Mouse (Mus musculus): ENCODE measurements around the gene Sema4c.
"Not testable (repeated sequence)": the region's sequence is repeated elsewhere in the genome, so short reads cannot be mapped to it uniquely, and the experiment has no call there.

Gene Sema4c

GRCm38 (mm10) chr1:36556553-36557456 lies 1.3 kb downstream of the Sema4c start:
- DNase-seq (ENCODE audit: low read depth, low spot score), result peak; percentile 95

DNA sequence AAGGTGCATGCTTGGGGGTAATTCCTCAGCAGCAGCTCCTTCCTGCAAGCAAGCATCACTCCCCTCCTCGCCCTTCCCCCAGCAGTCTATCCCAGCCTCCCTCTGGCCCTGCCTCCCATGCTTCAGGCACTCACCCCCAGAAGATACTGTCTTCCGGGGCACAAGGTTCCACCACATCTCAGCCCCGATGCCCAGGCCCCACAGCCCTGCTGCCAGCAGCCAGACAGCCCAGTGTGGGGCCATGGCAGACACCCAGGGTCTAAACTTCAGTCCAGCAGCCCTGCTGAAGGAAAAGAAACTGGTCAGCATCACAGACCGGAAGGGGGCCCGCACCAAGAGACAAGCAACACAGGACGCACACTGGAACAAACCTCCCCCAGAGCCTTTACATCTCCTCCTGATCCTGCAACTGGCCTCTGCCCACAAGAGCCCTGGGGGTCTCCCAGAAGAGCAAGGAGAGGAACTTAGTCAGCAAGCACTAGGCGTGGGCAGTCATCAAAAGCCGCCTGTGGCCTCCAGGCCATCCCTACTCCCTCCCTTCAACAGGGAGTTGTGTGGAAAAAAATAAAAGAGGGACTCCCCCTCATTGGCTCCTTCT lies 2.3 kb downstream of the Sema4c start:
- DNase-seq (ENCODE audit: low read depth, low spot score), result peak; percentile 36

DNA sequence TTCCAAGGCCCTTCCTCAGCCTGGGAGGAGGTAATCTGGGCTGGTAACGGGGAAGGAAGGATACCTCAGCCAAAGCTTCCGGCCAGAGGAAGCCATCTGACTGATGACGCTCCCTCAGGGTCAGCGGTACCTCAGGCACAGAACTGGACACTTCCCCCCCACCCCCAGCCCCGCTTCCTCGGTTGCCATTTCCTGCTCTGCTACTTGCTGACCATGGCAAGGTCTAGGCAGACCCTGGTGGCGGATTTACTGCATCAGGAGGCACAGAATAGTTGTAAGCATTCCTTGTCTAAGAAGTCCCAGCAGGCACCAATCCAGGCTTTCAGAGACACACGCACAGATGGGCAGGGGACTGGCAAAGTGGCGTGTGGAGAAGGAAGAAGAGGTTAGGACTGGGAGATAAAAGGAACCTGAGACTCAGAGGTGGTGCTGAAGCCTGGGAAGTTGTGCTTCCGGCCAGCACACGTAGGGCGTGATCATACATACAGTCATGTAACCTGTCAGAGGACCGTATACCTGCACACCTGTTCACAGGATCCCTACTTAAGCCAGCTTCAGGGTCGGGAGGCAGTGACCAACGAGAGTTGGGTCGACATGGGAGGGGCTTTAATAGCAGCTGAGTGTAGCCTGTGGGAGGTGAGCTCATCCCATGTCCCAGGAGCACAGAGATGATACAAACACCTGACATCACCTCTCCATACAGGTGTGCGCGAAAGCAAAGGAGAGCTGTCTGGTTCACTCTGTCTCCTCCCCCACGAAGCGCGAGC lies 3.3 kb downstream of the Sema4c start:
- no peak for DNase-seq (ENCODE audit: low read depth, low spot score)

DNA sequence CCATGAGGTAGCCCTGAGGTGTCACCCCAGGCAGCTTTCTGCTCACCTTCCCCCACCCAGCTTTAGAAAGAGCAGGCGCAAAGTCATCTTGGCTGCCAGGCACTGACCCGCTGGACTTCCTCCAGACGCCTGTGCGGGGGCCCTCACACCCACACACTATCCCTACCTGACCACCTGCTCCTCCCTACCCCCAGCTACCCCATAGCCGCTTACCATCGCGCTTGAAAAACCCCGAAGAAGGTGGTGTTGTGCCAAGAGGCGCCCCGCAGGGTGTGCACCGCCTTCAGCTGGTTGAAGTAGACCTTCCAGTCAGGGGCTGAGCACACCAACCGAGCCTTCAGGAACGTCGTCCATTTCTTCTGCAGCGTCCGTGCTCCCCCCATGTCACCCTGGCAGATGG lies 5.6 kb downstream of the Sema4c start:
- DNase-seq (ENCODE audit: low read depth, low spot score), result peak; percentile 87

DNA sequence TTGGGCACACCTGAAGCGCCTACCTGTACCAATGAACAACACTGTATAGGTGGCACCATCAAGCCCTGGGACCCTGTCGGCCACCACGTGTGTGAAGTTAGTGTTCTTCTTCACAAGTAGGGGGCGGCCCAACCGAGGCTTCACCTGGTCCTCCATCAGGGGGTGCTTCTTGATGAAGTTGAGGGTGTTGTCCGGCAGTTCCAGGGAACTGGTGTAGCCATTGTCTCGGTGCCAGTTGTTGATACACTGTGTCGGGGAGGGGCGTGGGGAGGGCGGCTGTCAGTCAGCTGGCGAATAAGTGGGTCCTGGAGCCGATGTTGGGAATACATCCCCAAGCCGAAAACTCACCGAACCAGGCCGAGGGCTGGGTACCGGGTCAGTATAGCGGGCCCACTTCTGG lies 6.2 kb downstream of the Sema4c start:
- no peak for DNase-seq (ENCODE audit: low read depth, low spot score)

GRCm38 (mm10) chr1:36550075-36550863 lies 7.9 kb downstream of the Sema4c start:
- peak; percentile 75 for DNase-seq (ENCODE audit: low read depth, low spot score)

- DNase-seq (ENCODE audit: low read depth, low spot score), result no peak
These were observed 8.7 kb downstream of the Sema4c start for GRCm38 (mm10) chr1:36549491-36549890.

- no peak for DNase-seq (ENCODE audit: low read depth, low spot score)
These were observed 9.4 kb downstream of the Sema4c start for GRCm38 (mm10) chr1:36548771-36549170.

DNA sequence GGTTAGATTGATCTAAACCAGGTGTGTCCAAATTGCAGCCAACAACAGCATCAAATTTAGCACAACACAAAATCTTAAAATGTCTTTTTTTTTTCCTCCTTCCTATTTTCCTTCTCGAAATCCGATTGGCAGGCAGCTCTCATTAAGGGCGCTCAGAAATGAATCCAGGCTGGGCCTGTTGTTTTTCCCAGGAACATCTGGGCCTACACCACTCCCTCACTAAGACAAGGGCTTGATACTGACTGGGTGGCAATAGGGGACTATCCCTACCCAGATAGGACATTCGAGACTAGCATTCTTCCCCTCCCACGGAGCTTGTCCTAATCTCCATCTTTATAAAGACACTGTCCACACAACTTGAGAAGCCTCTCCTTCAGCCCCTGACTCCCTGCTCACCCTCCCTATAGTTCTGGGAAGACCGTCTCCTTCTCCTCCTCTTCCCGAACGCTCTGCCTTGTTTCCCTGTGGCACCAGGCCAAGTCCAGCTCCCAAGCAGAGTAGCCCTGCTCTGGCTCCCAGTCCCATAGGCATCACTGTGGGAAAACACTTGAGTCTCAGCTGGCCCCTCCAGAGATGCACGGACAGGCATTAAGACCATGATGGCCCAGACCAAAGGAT lies 10.1 kb downstream of the Sema4c start:
- no peak for DNase-seq (ENCODE audit: low read depth, low spot score)

DNA sequence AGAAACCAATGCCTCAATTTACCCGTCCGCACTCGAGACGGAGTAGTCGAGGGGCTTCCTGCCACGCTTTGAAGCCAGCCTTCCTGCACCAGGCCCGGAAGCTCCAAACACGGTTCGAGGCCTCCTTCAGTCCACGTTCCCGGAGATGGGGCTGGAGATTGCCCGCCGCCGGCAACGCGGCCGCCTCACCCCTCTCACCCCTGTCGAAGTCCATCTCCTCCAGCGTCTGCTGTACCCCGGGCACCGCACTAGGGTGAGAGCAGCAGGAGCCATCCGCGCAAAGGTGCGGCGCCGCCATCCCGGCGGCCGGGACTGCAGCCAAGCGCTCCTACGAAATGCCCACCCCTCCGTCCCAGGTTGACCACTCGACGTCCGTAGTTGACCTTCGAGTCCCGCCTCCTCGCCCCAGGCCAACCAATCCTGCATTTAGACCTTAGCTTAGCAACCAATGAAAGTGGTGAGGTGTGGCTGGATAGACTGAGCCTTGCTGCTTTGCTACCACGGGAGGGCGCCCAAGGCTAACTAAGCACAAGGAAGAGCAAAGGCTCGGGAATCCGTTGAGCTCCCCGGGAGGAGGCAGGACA lies 11.2 kb downstream of the Sema4c start, which contains the start of gene Ankrd39:
Ankrd39 (minus strand) TSS at position 558 of the 584 bp plus-strand sequence.
- peak; percentile 100 for DNase-seq (ENCODE audit: low read depth, low spot score)

DNA sequence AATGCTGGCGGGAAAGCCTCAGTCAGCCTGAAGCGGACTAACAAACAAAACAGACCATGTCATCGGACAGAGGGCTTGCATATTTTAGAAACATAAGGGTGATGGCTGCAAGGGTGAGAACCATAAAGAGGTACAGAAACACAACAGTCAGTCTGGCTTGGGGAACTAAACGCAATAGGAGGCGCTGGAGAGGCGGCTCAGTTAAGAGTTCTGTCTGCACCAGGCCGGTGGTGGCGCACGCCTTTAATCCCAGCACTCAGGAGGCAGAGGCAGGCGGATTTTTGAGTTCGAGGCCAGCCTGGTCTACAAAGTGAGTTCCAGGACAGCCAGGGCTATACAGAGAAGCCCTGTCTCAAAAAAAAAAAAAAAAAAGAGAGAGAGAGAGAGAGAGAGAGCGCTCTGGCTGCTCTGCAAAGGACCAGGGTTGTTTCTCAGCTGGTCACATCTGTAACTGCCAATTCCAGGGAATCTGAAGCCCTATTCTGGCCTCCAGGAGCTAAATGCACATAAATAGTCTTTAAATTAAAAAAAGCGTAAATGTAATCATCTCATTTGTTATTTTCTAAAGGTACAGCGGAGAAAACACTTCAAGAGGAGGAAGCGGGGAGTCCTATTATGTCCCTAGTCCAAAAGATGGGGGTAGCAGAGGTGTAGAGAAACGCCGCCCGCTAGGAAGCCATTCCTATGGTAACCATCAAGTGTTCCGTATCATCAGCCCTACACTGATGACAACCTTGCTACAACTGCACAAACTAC lies 12.1 kb downstream of the Sema4c start:
- DNase-seq (ENCODE audit: low read depth, low spot score), result peak; percentile 34

- DNase-seq (ENCODE audit: low read depth, low spot score), result no peak
These were observed 12.8 kb downstream of the Sema4c start for GRCm38 (mm10) chr1:36545382-36545781.

GRCm38 (mm10) chr1:36542925-36543324 lies 15.2 kb downstream of the Sema4c start:
- DNase-seq (ENCODE audit: low read depth, low spot score), result no peak

GRCm38 (mm10) chr1:36541844-36542243 lies 16.3 kb downstream of the Sema4c start:
- peak; percentile 72 for DNase-seq (ENCODE audit: low read depth, low spot score)

- DNase-seq (ENCODE audit: low read depth, low spot score), result peak; percentile 61
These were observed 17.3 kb downstream of the Sema4c start for GRCm38 (mm10) chr1:36540807-36541206.

DNA sequence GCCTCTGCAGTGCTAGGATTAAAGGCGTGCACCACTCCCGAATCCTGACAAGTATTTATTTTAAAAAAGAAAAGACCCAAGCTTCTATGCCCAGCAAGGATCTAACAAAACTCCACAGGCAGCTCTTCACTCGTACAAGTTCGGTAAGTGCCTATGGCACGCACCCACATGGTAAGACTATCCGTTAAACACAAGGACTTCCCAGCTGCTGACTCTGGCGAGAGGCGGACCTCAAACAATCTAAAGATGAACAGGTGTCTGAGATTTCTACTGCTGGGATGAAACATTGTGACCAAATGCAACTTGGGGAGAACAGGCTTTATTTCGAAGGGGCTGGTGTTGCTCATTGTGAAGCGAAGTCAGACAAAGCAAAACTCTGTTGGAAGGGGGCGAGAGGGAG lies 18.0 kb downstream of the Sema4c start:
- DNase-seq (ENCODE audit: low read depth, low spot score), result no peak

DNA sequence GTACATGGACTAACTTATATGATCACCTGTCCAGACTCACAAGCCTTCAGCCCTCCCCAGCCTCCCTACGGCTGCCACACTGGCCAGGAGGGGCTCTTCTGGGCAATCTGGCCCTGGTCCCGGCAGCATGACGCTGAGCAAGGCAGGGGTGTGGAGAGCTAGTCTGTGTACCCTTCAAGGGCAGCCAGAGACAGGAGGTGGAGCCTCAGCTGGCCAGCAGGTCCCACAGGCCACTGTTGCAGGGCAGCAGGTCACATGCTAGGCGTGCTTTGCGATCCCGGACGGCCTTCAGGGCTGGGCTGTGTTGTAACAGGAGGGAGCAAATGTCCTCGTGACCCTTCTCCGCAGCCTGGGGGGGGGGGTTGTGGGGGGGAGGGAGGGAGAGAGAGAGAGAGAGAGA lies 19.0 kb downstream of the Sema4c start, which contains the start of gene Gm42417:
Gm42417 (minus strand) TSS at position 244 of the 400 bp plus-strand sequence.
- no peak for DNase-seq (ENCODE audit: low read depth, low spot score)

DNA sequence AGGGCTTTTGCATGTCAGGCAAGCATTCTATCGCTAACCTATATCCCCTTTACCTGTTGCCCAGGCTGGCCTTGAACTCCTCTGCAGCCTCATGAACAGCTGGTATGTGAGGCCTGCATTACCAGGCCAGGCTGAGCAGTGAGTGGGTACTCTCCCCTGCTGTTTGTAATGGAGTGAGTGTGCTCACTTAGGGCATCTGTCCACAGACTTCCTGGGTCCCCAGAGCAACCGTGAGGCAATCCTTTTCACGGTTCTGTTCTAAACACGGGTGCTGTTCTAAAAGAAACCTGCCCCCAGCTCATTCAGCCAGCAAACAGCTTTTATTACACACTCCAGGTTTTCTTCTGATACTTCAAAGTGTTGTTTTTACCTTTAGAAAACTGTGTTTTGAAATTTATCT lies 19.4 kb downstream of the Sema4c start:
- DNase-seq (ENCODE audit: low read depth, low spot score), result no peak

DNA sequence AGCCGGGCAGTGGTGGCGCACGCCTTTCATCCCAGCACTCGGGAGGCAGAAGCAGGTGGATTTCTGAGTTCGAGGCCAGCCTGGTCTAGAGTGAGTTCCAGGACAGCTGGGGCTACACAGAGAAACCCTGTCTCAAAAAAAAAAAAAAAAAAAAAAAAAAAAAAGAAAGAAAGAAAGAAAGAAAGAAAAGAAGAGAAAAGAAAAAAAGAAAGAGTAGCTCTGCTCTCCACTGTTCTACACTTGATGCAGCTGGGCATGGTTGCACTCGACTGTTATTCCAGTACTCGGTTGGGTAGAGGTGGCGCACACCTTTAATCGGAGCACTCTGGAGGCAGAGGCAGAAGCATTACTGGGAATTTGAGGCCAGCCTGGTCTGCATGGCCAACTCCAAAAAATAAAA lies 21.4 kb downstream of the Sema4c start, which contains the start of gene Ankrd23:
Ankrd23 (minus strand) TSS at position 101 of the 400 bp plus-strand sequence.
- not testable (repeated sequence) for DNase-seq (ENCODE audit: low read depth, low spot score)

DNA sequence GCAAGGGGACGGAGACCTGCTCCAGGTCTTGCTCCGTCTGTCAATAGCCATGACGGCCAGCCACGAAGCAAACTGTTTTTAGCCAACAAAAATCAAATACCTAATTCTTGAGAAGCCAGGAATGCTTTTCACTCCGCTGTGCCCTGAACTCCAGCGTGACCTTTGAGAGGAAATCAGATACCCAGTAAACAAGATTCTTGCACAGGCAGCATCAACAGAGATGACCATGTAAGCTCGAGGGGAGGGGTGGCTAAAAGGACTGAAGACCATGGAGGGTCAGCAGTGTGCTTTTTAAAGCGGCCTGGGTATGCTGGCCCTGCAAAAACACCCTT lies 21.8 kb downstream of the Sema4c start:
- DNase-seq (ENCODE audit: low read depth, low spot score), result no peak

Measured in brain, adult 2 months (tissue).